Mouse (Mus musculus) left cerebral cortex, adult 2 months (tissue): ENCODE measurements at regions not wholly inside any gene's neighbourhood (a gene's known extent, or its start where the extent isn't known, plus 50 kb on each side); places are given as distances from the start of the nearest gene placed in this dataset.
"Not testable (repeated sequence)": the region's sequence is repeated elsewhere in the genome, so short reads cannot be mapped to it uniquely, and the experiment has no call there.

Source experiments
- DNase-seq, 2 experiments: peaks; one replicate each; pipeline ENCODE4 v3.0.0; 2021 to 2022; ENCODE audit warnings: low spot score in 2 of 2, mixed read lengths in 1 of 2; ENCODE audit errors: extremely low spot score in 1 of 2
- H3K27ac ChIP-seq: fragments of 200-600 bp; 2 replicates; pipeline ENCODE4 v1.8.1; 2022
- H3K4me3 ChIP-seq: fragments of 200-600 bp; 2 replicates; pipeline ENCODE4 v1.8.1; 2022
- CTCF ChIP-seq: fragments of 200-600 bp; IDR thresholded peaks from 2 replicates; pipeline ENCODE4 v1.8.1; 2022; ENCODE audit warnings: antibody characterized with exemption, mild to moderate bottlenecking, moderate library complexity
- intact Hi-C: fragments of 180-260 bp; cut with DNase I; formaldehyde crosslinking; loops from one replicate; pipeline ENCODE4 v1.15.1; 2025

DNA sequence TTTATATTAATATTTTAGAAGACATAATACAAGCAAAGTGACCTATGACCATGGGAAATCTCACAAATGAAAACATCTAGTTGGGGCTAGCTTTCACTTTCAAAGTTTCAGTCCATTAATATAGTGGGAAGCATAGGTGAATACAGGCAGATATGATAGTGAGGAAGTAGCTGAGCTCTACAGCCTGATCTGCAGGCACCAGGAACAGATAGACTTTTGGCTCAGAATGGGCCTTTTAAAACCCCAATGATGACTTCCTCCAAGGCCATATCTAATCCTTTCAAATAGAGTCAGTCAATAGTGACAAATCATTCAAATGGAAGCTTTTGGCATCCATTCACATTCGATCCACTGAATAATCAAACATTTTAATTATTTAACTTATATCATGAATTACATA lies 581.6 kb upstream of the Pcdh17 start:
- no peak for DNase-seq
- intact Hi-C loops, result no loop called here
- Histone ChIP-seq H3K27ac (no peak overlapping the region), H3K4me3 (no peak overlapping the region)
- no peak for TF ChIP-seq CTCF

- DNase-seq, result no peak
- no peak for TF ChIP-seq CTCF
- intact Hi-C loops, result no loop called here
- Histone ChIP-seq H3K27ac (no peak overlapping the region), H3K4me3 (no peak overlapping the region)
These were observed 580.7 kb upstream of the Pcdh17 start for GRCm38 (mm10) chr14:83862653-83863052.

DNA sequence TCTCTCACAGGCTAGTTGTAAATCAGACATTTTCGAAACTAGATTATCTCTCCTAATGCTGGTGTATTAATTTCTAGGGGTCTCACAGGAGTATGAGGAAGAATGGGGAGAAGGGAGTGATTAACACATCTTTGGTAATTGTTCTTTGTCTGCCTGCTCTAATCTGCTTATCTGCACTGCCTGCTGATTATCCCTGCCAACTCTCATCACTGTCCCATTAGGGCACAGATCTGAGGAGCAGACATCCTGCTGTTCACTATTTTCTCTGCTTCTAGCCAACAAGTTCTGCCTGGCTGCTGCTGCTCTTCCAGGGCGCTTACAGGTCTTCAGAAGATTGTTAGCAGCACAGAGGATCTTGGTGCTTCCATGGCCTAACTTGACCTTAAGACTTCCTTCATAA lies 557.0 kb upstream of the Pcdh17 start:
- intact Hi-C loops, result no loop called here
- no peak overlapping the region for H3K27ac ChIP-seq
- no peak overlapping the region for H3K4me3 ChIP-seq
- no peak for TF ChIP-seq CTCF
- DNase-seq, result no peak

- DNase-seq, H3K27ac ChIP-seq, H3K4me3 ChIP-seq, intact Hi-C loops: not testable (repeated sequence)
These were observed 542.7 kb upstream of the Pcdh17 start for GRCm38 (mm10) chr14:83900711-83901110.

DNA sequence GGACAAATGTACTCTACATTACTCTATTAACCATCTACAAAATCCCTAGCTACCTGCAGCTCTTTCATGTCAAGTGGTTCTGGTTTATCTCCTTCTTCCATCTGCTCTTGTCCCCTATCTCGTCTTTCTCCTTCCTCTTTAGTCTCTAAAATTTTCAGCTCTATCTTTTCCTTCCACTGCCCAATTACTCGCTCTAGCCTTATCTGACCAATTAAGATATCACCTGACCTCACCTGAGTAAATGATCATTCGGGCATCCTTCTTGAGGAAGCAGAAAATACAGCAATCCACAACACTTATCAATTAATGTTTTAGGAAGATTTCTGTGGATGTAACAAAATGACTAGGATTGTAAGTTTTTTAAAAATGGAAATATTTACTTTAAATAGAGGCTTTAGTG lies 500.3 kb upstream of the Pcdh17 start:
- Histone ChIP-seq H3K4me3 (no peak overlapping the region), H3K27ac (no peak overlapping the region)
- no peak for TF ChIP-seq CTCF
- DNase-seq, result no peak
- intact Hi-C loops, result no loop called here

DNA sequence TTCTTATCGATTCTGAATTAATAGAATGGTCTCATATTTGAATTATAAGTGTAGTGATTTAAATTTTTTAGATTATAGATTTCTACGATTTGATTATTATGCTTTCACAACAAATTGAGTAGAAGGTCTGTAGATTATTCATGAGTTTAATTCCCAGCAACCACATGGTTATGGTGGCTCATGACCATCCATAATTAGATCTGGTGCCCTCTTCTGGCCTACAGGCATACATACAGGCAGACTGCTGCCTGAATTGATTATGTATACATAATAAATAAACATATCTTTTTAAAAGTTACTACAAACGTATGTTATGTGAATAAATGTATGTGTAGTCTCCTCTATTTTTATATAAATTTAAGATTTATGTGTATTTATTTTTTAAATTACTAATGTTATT lies 499.2 kb upstream of the Pcdh17 start:
- H3K27ac ChIP-seq, result no peak overlapping the region
- intact Hi-C loops, result no loop called here
- H3K4me3 ChIP-seq, result no peak overlapping the region
- no peak for DNase-seq
- TF ChIP-seq CTCF, result peak; percentile 48

GRCm38 (mm10) chr14:83949696-83950095 lies 493.7 kb upstream of the Pcdh17 start:
- TF ChIP-seq CTCF, result no peak
- no peak overlapping the region for H3K4me3 ChIP-seq
- intact Hi-C loops, result no loop called here
- DNase-seq, result no peak
- no peak overlapping the region for H3K27ac ChIP-seq

DNA sequence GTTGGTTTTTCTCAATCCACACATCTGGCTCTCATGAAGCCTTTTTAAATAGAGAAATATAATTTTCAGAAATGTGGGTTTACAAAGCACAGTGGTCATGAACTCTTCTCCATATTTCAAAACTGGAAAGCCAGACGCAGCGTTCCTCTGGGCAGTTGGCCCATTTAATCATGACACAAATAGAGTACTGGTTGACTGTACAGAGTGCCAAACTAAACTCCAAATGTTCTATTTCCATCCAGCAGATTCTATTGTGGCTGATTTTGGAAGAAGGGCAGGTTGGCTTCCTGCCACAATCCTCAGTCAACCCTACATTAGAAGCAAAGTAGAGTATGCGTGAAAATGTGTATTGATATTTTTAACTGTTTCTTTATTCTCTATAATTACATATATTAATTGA lies 484.3 kb upstream of the Pcdh17 start:
- intact Hi-C loops, result no loop called here
- no peak for TF ChIP-seq CTCF
- H3K27ac ChIP-seq, result no peak overlapping the region
- H3K4me3 ChIP-seq, result no peak overlapping the region
- DNase-seq, result no peak

- no peak overlapping the region for H3K4me3 ChIP-seq
- TF ChIP-seq CTCF, result no peak
- DNase-seq, result no peak
- H3K27ac ChIP-seq, result no peak overlapping the region
- intact Hi-C loops, result no loop called here
These were observed 459.8 kb upstream of the Pcdh17 start for GRCm38 (mm10) chr14:83983566-83983965.
